Mouse (Mus musculus): ENCODE results near the gene Tax1bp3.

DNA sequence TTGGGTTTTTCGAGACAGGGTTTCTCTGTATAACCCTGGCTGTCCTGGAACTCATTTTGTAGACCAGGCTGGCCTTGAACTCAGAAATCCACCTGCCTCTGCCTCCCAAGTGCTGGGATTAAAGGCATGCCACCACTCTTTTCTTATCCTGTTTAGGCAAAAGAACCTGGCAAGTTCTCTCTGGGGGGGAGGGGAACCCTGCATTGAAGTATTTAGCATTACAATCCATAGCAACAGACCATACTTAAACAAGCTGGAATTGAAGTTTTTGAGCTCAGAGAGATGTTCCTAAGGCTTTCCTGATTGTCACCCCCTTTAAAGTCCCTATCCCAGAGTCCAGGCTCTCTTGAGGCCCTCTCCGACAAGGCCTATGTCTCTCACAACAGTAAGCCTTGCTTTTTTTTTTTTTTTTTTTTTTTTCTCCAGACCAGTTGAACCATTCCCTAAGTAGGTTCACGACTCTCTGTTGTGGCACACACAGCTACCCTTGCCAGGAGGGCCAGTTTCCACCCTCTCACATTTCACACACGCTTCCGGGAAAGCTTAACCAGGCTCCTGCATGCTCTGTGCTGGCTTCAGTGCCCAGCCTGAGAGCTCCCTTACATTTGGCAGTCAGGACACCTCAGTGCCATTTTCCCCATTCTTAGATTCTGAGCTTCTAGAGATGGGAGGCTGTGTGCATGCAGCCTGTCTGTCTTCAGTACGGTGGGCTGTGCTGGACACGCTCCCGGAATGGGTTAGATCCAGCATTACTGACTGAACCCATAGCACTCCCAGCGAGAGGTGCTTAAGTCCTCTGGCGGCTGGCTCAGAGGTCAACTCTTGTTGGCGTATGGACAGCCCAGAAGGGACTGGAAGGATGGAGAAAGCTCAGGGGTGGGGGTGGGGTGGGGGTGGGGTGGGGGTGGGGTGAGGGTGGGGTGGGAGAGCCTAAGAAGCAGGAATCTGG is 30.6 kb upstream of the Tax1bp3 start:
- no peak for TF ChIP-seq POLR2A (IDR thresholded peaks at IDR 0.05; ENCODE audit: insufficient read depth, low read depth, low read length)
- no peak for TF ChIP-seq CTCF (IDR thresholded peaks at IDR 0.05; ENCODE audit: insufficient read depth, low read depth, low read length)
